ENCODE assay signal across 24 mouse cellular contexts in genomic region chr12:76587357-76587756, GRCm38 (mm10).
"Had no signal": no experiment of that assay in that cellular context is flagged by ENCODE, and none has a peak within 500 bp of the region (broad histone marks: within the 10 kb centered on the region; RNA-seq: fewer than 3 reads in every experiment).

No protein-coding gene starts in this region.

- H3K4me3 ChIP-seq: embryonic facial prominence, embryonic 10.5 days; embryonic facial prominence, embryonic 12.5 days; embryonic facial prominence, embryonic 13.5 days; embryonic facial prominence, embryonic 15.5 days; erythroblast, embryonic 14.5 days; forebrain, embryonic 10.5 days; forebrain, embryonic 12.5 days; forebrain, embryonic 13.5 days; forebrain, embryonic 15.5 days; gastrocnemius, adult 2 months; heart, embryonic 10.5 days had no signal

- H3K9ac ChIP-seq: embryonic facial prominence, embryonic 12.5 days; embryonic facial prominence, embryonic 13.5 days; embryonic facial prominence, embryonic 15.5 days; forebrain, embryonic 12.5 days; forebrain, embryonic 13.5 days; forebrain, embryonic 15.5 days; forebrain, postnatal 0 days had no signal

- H3K36me3 ChIP-seq: embryonic facial prominence, embryonic 10.5 days; embryonic facial prominence, embryonic 12.5 days; embryonic facial prominence, embryonic 13.5 days; embryonic facial prominence, embryonic 15.5 days; forebrain, embryonic 10.5 days; forebrain, embryonic 12.5 days; forebrain, embryonic 15.5 days; heart, embryonic 10.5 days had no signal

- H3K27me3 ChIP-seq: embryonic facial prominence, embryonic 12.5 days; embryonic facial prominence, embryonic 13.5 days; embryonic facial prominence, embryonic 15.5 days; forebrain, embryonic 12.5 days; forebrain, embryonic 13.5 days; forebrain, embryonic 15.5 days had no signal

- DNase-seq: cerebellum, adult 8-10 months; cerebellum, adult 9-10 months; cerebellum, adult 9-11 months; cerebellum, postnatal 10 days; cerebellum, postnatal 14 days; cerebellum, postnatal 36 days; embryo, embryonic 11 days; forebrain, postnatal 0 days; gastrocnemius, adult 2 months; gastrocnemius, postnatal 10 days; gastrocnemius, postnatal 14 days; gastrocnemius, postnatal 25 days; gastrocnemius, postnatal 36 days; heart, adult 18-20 months had no signal

- H3K27ac ChIP-seq: embryonic facial prominence, embryonic 10.5 days; embryonic facial prominence, embryonic 12.5 days; embryonic facial prominence, embryonic 13.5 days; embryonic facial prominence, embryonic 15.5 days; forebrain, embryonic 10.5 days; forebrain, embryonic 12.5 days; forebrain, embryonic 13.5 days; forebrain, embryonic 15.5 days; gastrocnemius, adult 2 months; heart, embryonic 10.5 days had no signal
